Mouse (Mus musculus): ENCODE results near the gene Pdgfb.

Pdgfb gene

GRCm38 (mm10) chr15:80009421-80010181 is 5.2 kb downstream of the Pdgfb start:
- DNase-seq (ENCODE audit: low read depth): no peak

- DNase-seq (ENCODE audit: low read depth): no peak
These were observed 6.3 kb downstream of the Pdgfb start for GRCm38 (mm10) chr15:80008461-80008860.

- DNase-seq (ENCODE audit: low read depth): peak; percentile 43
These were observed 8.6 kb downstream of the Pdgfb start for GRCm38 (mm10) chr15:80006156-80006555.

- no peak for DNase-seq (ENCODE audit: low read depth)
These were observed 9.3 kb downstream of the Pdgfb start for GRCm38 (mm10) chr15:80005436-80005835.

- no peak for DNase-seq (ENCODE audit: low read depth)
These were observed 10.0 kb downstream of the Pdgfb start for GRCm38 (mm10) chr15:80004644-80005340.

- no peak for DNase-seq (ENCODE audit: low read depth)
These were observed 11.2 kb downstream of the Pdgfb start for GRCm38 (mm10) chr15:80003581-80003980.

- no peak for DNase-seq (ENCODE audit: low read depth)
These were observed 13.2 kb downstream of the Pdgfb start for GRCm38 (mm10) chr15:80001601-80002000.

- no peak for DNase-seq (ENCODE audit: low read depth)
These were observed 14.1 kb downstream of the Pdgfb start for GRCm38 (mm10) chr15:80000694-80001093.

GRCm38 (mm10) chr15:79997988-79998387 is 16.8 kb downstream of the Pdgfb start:
- DNase-seq (ENCODE audit: low read depth): no peak

- DNase-seq (ENCODE audit: low read depth): no peak
These were observed 18.0 kb downstream of the Pdgfb start for GRCm38 (mm10) chr15:79996781-79997180.

- DNase-seq (ENCODE audit: low read depth): no peak
These were observed 19.2 kb downstream of the Pdgfb start for GRCm38 (mm10) chr15:79995552-79995951.

GRCm38 (mm10) chr15:79994566-79994965 is 20.2 kb downstream of the Pdgfb start:
- no peak for DNase-seq (ENCODE audit: low read depth)

- no peak for DNase-seq (ENCODE audit: low read depth)
These were observed 28.6 kb downstream of the Pdgfb start for GRCm38 (mm10) chr15:79986182-79986581.

GRCm38 (mm10) chr15:79985471-79985870 is 29.3 kb downstream of the Pdgfb start:
- DNase-seq (ENCODE audit: low read depth): no peak

- no peak for DNase-seq (ENCODE audit: low read depth)
These were observed 30.6 kb downstream of the Pdgfb start for GRCm38 (mm10) chr15:79984152-79984551.

- no peak for DNase-seq (ENCODE audit: low read depth)
These were observed 34.1 kb downstream of the Pdgfb start for GRCm38 (mm10) chr15:79980716-79981115.

GRCm38 (mm10) chr15:79972186-79972585 is 42.6 kb downstream of the Pdgfb start:
- no peak for DNase-seq (ENCODE audit: low read depth)

GRCm38 (mm10) chr15:79970940-79971339 is 43.8 kb downstream of the Pdgfb start, which contains the start of gene Cbx7:
Cbx7 (minus strand) TSS chr15:79971119.
- no peak for DNase-seq (ENCODE audit: low read depth)

GRCm38 (mm10) chr15:79970491-79970890 is 44.3 kb downstream of the Pdgfb start:
- no peak for DNase-seq (ENCODE audit: low read depth)

- DNase-seq (ENCODE audit: low read depth): no peak
These were observed 47.4 kb downstream of the Pdgfb start for GRCm38 (mm10) chr15:79967346-79967745.

- DNase-seq (ENCODE audit: low read depth): no peak
These were observed 50.4 kb downstream of the Pdgfb start for GRCm38 (mm10) chr15:79964376-79964775.

GRCm38 (mm10) chr15:79962661-79963060 is 52.1 kb downstream of the Pdgfb start:
- DNase-seq (ENCODE audit: low read depth): no peak

- no peak for DNase-seq (ENCODE audit: low read depth)
These were observed 53.3 kb downstream of the Pdgfb start for GRCm38 (mm10) chr15:79961366-79961921.

All from c-Kit-positive CD71-negative TER-119-negative erythroid progenitor cells, embryonic 14.5 days (primary cell).